In the genomic region with DNA sequence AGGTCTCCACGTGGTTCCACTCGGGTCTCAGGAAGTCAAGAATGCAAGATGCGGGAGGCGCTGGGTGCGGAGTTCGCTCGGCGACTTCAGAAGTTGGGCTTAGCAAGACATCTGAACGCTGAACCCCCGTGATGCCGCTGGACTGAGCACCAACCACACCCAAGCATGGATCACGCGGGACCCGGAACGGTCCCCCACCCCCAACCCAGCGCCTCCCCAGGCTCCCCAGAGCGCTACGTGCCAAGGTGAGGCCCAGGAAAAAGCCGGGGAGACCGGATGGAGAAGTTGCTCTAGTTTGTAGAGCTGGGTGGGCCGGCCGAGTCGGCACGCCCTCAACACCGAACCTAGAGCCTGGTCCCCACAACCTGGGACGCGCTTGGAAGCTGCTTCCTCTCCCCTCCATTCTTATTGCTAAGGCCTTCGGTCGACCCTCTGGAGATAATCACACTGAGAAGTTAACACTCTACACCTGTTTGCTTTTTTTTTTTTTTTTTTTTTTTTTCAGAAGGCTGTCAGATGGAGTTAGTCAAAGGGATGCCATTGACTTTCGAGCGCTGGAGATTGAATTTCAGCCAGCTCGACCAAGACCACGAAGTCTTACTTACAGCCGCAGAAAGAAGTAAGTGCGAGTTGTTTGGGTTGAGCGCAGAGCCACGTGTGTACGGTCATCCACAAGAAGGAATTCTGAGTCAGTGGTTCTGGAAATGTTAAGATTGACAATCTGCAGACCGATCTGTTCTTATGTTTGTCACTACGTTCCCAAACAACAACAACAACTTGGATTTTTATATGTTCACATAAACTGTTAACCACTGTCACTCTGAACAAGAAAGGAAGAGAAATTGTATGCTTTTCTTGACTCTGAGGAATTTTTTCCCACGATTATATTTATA, we compare ENCODE assay signal across 8 mouse cellular contexts. TPM values are rescaled to one million over a fixed set of nuclear protein-coding genes. Genes with fewer than 3 reads are reported as not detected.
DNase-seq lines count a peak whose midpoint lies in the region; ATAC-seq and TF ChIP-seq lines count a peak whose summit lies in the region.

A gene (minus strand): TSS at position 627 of the 893 bp plus-strand sequence.

- peak within 1 kb of the TSS; percentile 77 for H3K4me3 ChIP-seq in kidney, embryonic 14.5 days (ENCODE audit: low read length)
- H3K4me3 ChIP-seq in forebrain, postnatal 0 days (ENCODE audit: low read depth, low read length): peak within 1 kb of the TSS; percentile 74
- H3K4me3 ChIP-seq in hindbrain, embryonic 16.5 days (ENCODE audit: low read length): peak within 1 kb of the TSS; percentile 84
- peak within 1 kb of the TSS; percentile 73 for H3K4me3 ChIP-seq in liver, embryonic 12.5 days

- no peaks in the 10 kb centered on the region for H3K9me3 ChIP-seq in kidney, embryonic 14.5 days (ENCODE audit: control insufficient read depth, low read length)
- H3K9me3 ChIP-seq in forebrain, postnatal 0 days (ENCODE audit: low read length): no peaks in the 10 kb centered on the region
- no peaks in the 10 kb centered on the region for H3K9me3 ChIP-seq in hindbrain, embryonic 16.5 days (ENCODE audit: control insufficient read depth, low read length)
- no peaks in the 10 kb centered on the region for H3K9me3 ChIP-seq in liver, embryonic 12.5 days (replicated peaks)

- H3K27ac ChIP-seq in kidney, embryonic 14.5 days (ENCODE audit: low read depth, low read length): peak within 1 kb of the TSS; percentile 2; the same call in 1 of the 2 replicates
- no peak within 1 kb of the TSS for H3K27ac ChIP-seq in forebrain, postnatal 0 days (ENCODE audit: low read depth, low read length)
- H3K27ac ChIP-seq in hindbrain, embryonic 16.5 days (ENCODE audit: low read depth, low read length): 0 out of 2 replicates have a peak within 1 kb of the TSS, but pooled peaks have one; percentile 48
- peak within 1 kb of the TSS; percentile 74 for H3K27ac ChIP-seq in liver, embryonic 12.5 days

- H3K36me3 ChIP-seq in kidney, embryonic 14.5 days (ENCODE audit: control insufficient read depth, insufficient read depth, low read length): no peaks in the 10 kb centered on the region
- no peaks in the 10 kb centered on the region for H3K36me3 ChIP-seq in forebrain, postnatal 0 days (ENCODE audit: insufficient read depth)
- no peaks in the 10 kb centered on the region for H3K36me3 ChIP-seq in hindbrain, embryonic 16.5 days (ENCODE audit: control insufficient read depth, insufficient read depth, low read length)
- H3K36me3 ChIP-seq in liver, embryonic 12.5 days: no peaks in the 10 kb centered on the region

- peak within 1 kb of the TSS; percentile 74 for H3K9ac ChIP-seq in kidney, embryonic 14.5 days (ENCODE audit: low read depth, low read length)
- peak within 1 kb of the TSS; percentile 56 for H3K9ac ChIP-seq in forebrain, postnatal 0 days
- peak within 1 kb of the TSS; percentile 76 for H3K9ac ChIP-seq in hindbrain, embryonic 16.5 days (ENCODE audit: low read depth, low read length)
- peak within 1 kb of the TSS; percentile 83 for H3K9ac ChIP-seq in liver, embryonic 12.5 days

- H3K4me2 ChIP-seq in kidney, embryonic 14.5 days (replicated peaks; ENCODE audit: low read depth, low read length): peak within 1 kb of the TSS; percentile 95
- H3K4me2 ChIP-seq in forebrain, postnatal 0 days (ENCODE audit: low read depth): peak within 1 kb of the TSS; percentile 98
- peak within 1 kb of the TSS; percentile 97 for H3K4me2 ChIP-seq in hindbrain, embryonic 16.5 days (ENCODE audit: low read length)
- H3K4me2 ChIP-seq in liver, embryonic 12.5 days: peak within 1 kb of the TSS; percentile 90

- peaks cover 14% of the 10 kb centered on the region; the same call in 1 of the 2 replicates for H3K27me3 ChIP-seq in kidney, embryonic 14.5 days (ENCODE audit: control insufficient read depth, insufficient read depth, low read length)
- H3K27me3 ChIP-seq in forebrain, postnatal 0 days (ENCODE audit: insufficient read depth, low read length): peaks cover 34% of the 10 kb centered on the region
- H3K27me3 ChIP-seq in hindbrain, embryonic 16.5 days (replicated peaks; ENCODE audit: control insufficient read depth, insufficient read depth, low read length): peaks cover 25% of the 10 kb centered on the region
- H3K27me3 ChIP-seq in liver, embryonic 12.5 days (replicated peaks): peaks cover 16% of the 10 kb centered on the region

- no peak for TF ChIP-seq CTCF in forebrain, postnatal 0 days (IDR thresholded peaks at IDR 0.05; ENCODE audit: low read depth)

- no peak for DNase-seq in kidney, adult 9 months
- peak; percentile 70 for DNase-seq in adrenal gland, postnatal 10 days
- no peak for DNase-seq in forebrain, postnatal 0 days
- no peak for DNase-seq in c-Kit-positive CD71-positive TER-119-positive erythroid progenitor cells, embryonic 14.5 days (ENCODE audit: low spot score)

- peak; percentile 36 for ATAC-seq in kidney, embryonic 14.5 days (ENCODE audit: low FRiP score, low TSS enrichment)
- ATAC-seq in forebrain, postnatal 0 days: no peak
- ATAC-seq in hindbrain, embryonic 16.5 days: peak; percentile 3; the same call in 1 of the 2 replicates
- ATAC-seq in liver, embryonic 12.5 days: peak; percentile 34
- ATAC-seq in monocyte, adult 5-6 weeks (replicated peaks; ENCODE audit: insufficient number of reproducible peaks, low FRiP score, low TSS enrichment, poor library complexity, severe bottlenecking): 0 out of 2 replicates have a peak, but pooled peaks have one; percentile 1

- 4% methylated on average over 41 of the region's 41 CpGs for WGBS in kidney, embryonic 14.5 days
- WGBS in forebrain, postnatal 0 days: 6% methylated on average over 41 of the region's 41 CpGs
- WGBS in hindbrain, embryonic 16.5 days: 5% methylated on average over 41 of the region's 41 CpGs
- WGBS in liver, embryonic 12.5 days (ENCODE audit: insufficient replicate concordance): 9% methylated on average over 41 of the region's 41 CpGs

- peaks cover 15% of the 10 kb centered on the region for H3K4me1 ChIP-seq in kidney, embryonic 14.5 days (ENCODE audit: control insufficient read depth, insufficient read depth, low read length)
- H3K4me1 ChIP-seq in forebrain, postnatal 0 days (ENCODE audit: insufficient read depth): peaks cover 11% of the 10 kb centered on the region; the same call in 1 of the 2 replicates
- H3K4me1 ChIP-seq in hindbrain, embryonic 16.5 days (ENCODE audit: control insufficient read depth, insufficient read depth, low read depth, low read length): peaks cover 17% of the 10 kb centered on the region
- peaks cover 37% of the 10 kb centered on the region for H3K4me1 ChIP-seq in liver, embryonic 12.5 days

RNA-seq across cellular contexts. Expression of the gene that starts here (rescaled TPM):
- polyA plus RNA-seq in kidney, embryonic 14.5 days (2014; fragmentation: Nextera tagmentation; extraction: Ambion mirVana): 4.6 and 9.1 TPM in 2 replicates
- 10 to 100 TPM; 30.1 to 36.3 TPM for total RNA-seq in adrenal gland, postnatal 10 days (2021)
- total RNA-seq in forebrain, postnatal 0 days (2014; rRNA removed): 3.1 and 6.7 TPM in 2 replicates
- polyA plus RNA-seq in forebrain, postnatal 0 days (2015; fragmentation: Nextera tagmentation; extraction: Ambion mirVana): 3.0 and 3.6 TPM in 2 replicates
- 2.1 and 2.7 TPM in 2 replicates for polyA plus RNA-seq in hindbrain, embryonic 16.5 days (2015; fragmentation: Nextera tagmentation; extraction: Ambion mirVana)
- 4.8 and 5.5 TPM in 2 replicates for polyA plus RNA-seq in liver, embryonic 12.5 days (2016; fragmentation: Nextera tagmentation; extraction: Ambion mirVana)
- total RNA-seq in monocyte, adult 5-6 weeks (2017): 3.6 to 30.4 TPM (median 8.5 TPM) in 3 replicates
